Mouse (Mus musculus) CH12.LX (cell line): Measurements from ENCODE around the gene Lmtk2. TPM values are rescaled to one million over a fixed set of nuclear protein-coding genes. Genes with fewer than 3 reads are reported as not detected.

Source experiments
- DNase-seq: peaks from one replicate; pipeline ENCODE4 v3.0.0-alpha.2; 2013; ENCODE audit errors: extremely low read depth
- H3K27ac ChIP-seq: 2 replicates; pipeline ENCODE4 v1.5.1; 2012; ENCODE audit warnings: low read depth, mild to moderate bottlenecking, control low read depth, moderate library complexity; ENCODE audit not compliant: insufficient read depth
- H3K27me3 ChIP-seq: replicated peaks from 2 replicates; pipeline ENCODE3; 2012; ENCODE audit warnings: inconsistent platforms
- H3K36me3 ChIP-seq, 2 experiments: replicated peaks in 1 of 2; 2 replicates each; pipeline versions ENCODE3 to v1.6.1; 2012; ENCODE audit warnings: inconsistent platforms in 1 of 2, low read length in 1 of 2, mild to moderate bottlenecking in 1 of 2, mixed read lengths in 1 of 2, moderate library complexity in 1 of 2; ENCODE audit not compliant: control insufficient read depth in 1 of 2, insufficient read depth in 1 of 2
- H3K4me1 ChIP-seq, 2 experiments: 2 replicates each; pipeline ENCODE4 v1.6.1; 2012; ENCODE audit warnings: inconsistent platforms in 1 of 2, moderate library complexity in 1 of 2; ENCODE audit not compliant: insufficient read depth in 2 of 2, control insufficient read depth in 1 of 2
- H3K4me2 ChIP-seq: 2 replicates; pipeline ENCODE4 v1.6.1; 2012; ENCODE audit warnings: low read depth, mild to moderate bottlenecking, control low read depth; ENCODE audit not compliant: poor library complexity, insufficient read depth, severe bottlenecking
- H3K4me3 ChIP-seq, 3 experiments: fragments of 150-350 bp in 1 of 3; sonication (generic) in 1 of 3; replicated peaks in 1 of 3; 2 replicates each; pipeline versions ENCODE3 to v1.5.1; 2011 to 2012; ENCODE audit warnings: low read depth in 2 of 3, low read length in 2 of 3, mild to moderate bottlenecking in 2 of 3, moderate library complexity in 2 of 3, control low read depth in 1 of 3, improper control_type of control experiment in 1 of 3, inconsistent platforms in 1 of 3, mixed read lengths in 1 of 3; ENCODE audit not compliant: poor library complexity in 1 of 3
- H3K79me2 ChIP-seq: replicated peaks from 2 replicates; pipeline ENCODE4 v1.6.1; 2012; ENCODE audit warnings: mild to moderate bottlenecking, moderate library complexity; ENCODE audit not compliant: control insufficient read depth, poor library complexity, insufficient read depth, severe bottlenecking; ENCODE audit errors: extremely low read depth
- H3K9ac ChIP-seq: 2 replicates; pipeline ENCODE4 v1.6.1; 2012; ENCODE audit warnings: low read depth, mild to moderate bottlenecking, control low read depth, moderate library complexity; ENCODE audit not compliant: insufficient read depth
- H3K9me3 ChIP-seq: replicated peaks from 2 replicates; pipeline ENCODE3; 2012; ENCODE audit warnings: low read length, inconsistent platforms, mixed read lengths
- BHLHE40 ChIP-seq: IDR thresholded peaks from 2 replicates; pipeline ENCODE4 v1.6.1; 2011; ENCODE audit warnings: mild to moderate bottlenecking, low read depth, low read length, improper control_type of control experiment
- CHD1 ChIP-seq: IDR thresholded peaks from 2 replicates; pipeline ENCODE4 v1.6.1; 2012; ENCODE audit warnings: low read depth, low read length, improper control_type of control experiment, inconsistent platforms
- ELF1 ChIP-seq: IDR thresholded peaks from 2 replicates; pipeline ENCODE4 v1.6.1; 2014; ENCODE audit warnings: low read depth, mild to moderate bottlenecking, inconsistent platforms, low read length, improper control_type of control experiment
- EP300 ChIP-seq: IDR thresholded peaks from 2 replicates; pipeline ENCODE4 v1.6.1; 2011; ENCODE audit warnings: low read length, improper control_type of control experiment
- ETS1 ChIP-seq: conservative IDR thresholded peaks from 2 replicates; pipeline ENCODE4 v1.6.1; 2012; ENCODE audit warnings: low read depth, mild to moderate bottlenecking, inconsistent platforms, low read length, improper control_type of control experiment, moderate library complexity
- IRF4 ChIP-seq: IDR thresholded peaks from 2 replicates; pipeline ENCODE4 v1.6.1; 2014; ENCODE audit warnings: low read depth, mild to moderate bottlenecking, inconsistent platforms, low read length, improper control_type of control experiment
- JUN ChIP-seq: IDR thresholded peaks from 2 replicates; pipeline ENCODE4 v1.6.1; 2011; ENCODE audit warnings: low read depth, mild to moderate bottlenecking, low read length, improper control_type of control experiment, moderate library complexity; ENCODE audit not compliant: insufficient read depth
- MEF2A ChIP-seq: IDR thresholded peaks from 2 replicates; pipeline ENCODE4 v1.6.1; 2014; ENCODE audit warnings: low read depth, mild to moderate bottlenecking, inconsistent platforms, low read length, improper control_type of control experiment, borderline replicate concordance
- POLR2AphosphoS2 ChIP-seq: IDR thresholded peaks from 2 replicates; pipeline ENCODE4 v1.6.1; 2011; ENCODE audit warnings: low read depth, low read length, improper control_type of control experiment
- RAD21 ChIP-seq: IDR thresholded peaks from 2 replicates; pipeline ENCODE4 v1.6.1; 2011; ENCODE audit warnings: low read depth, mild to moderate bottlenecking, low read length, improper control_type of control experiment, moderate library complexity
- RCOR1 ChIP-seq: conservative IDR thresholded peaks from 2 replicates; pipeline ENCODE4 v1.6.1; 2012; ENCODE audit warnings: low read depth, mild to moderate bottlenecking, inconsistent platforms, low read length, improper control_type of control experiment
- SMC3 ChIP-seq: IDR thresholded peaks from 2 replicates; pipeline ENCODE4 v1.6.1; 2011; ENCODE audit warnings: low read depth, low read length, improper control_type of control experiment
- UBTF ChIP-seq: IDR thresholded peaks from 2 replicates; pipeline ENCODE4 v1.6.1; 2012; ENCODE audit warnings: low read depth, mild to moderate bottlenecking, inconsistent platforms, low read length, improper control_type of control experiment, moderate library complexity
- USF1 ChIP-seq: IDR thresholded peaks from 2 replicates; pipeline ENCODE4 v1.6.1; 2014; ENCODE audit warnings: low read depth, mild to moderate bottlenecking, inconsistent platforms, low read length, improper control_type of control experiment
- ZC3H11A ChIP-seq: IDR thresholded peaks from 2 replicates; pipeline ENCODE4 v1.6.1; 2012; ENCODE audit warnings: low read depth, mild to moderate bottlenecking, inconsistent platforms, low read length, improper control_type of control experiment
- ZKSCAN1 ChIP-seq: IDR thresholded peaks from 2 replicates; pipeline ENCODE4 v1.6.1; 2012; ENCODE audit warnings: low read depth, inconsistent platforms, low read length, improper control_type of control experiment, borderline replicate concordance
- ZMIZ1 ChIP-seq: IDR thresholded peaks from 2 replicates; pipeline ENCODE4 v1.6.1; 2012; ENCODE audit warnings: low read depth, mild to moderate bottlenecking, inconsistent platforms, low read length, improper control_type of control experiment
- ZNF384 ChIP-seq: IDR thresholded peaks from 2 replicates; pipeline ENCODE4 v1.6.1; 2012; ENCODE audit warnings: low read depth, low read length, improper control_type of control experiment, inconsistent platforms
- dilution Hi-C: fragments of 300-500 bp; cut with MboI; formaldehyde crosslinking; loops from 2 replicates; pipeline ENCODE4 v1.14.3; 2020; ENCODE audit warnings: low sequenced_read_pairs; ENCODE audit not compliant: extremely low pct_unique_long_range_greater_than_20kb, extremely low pct_ligation_motif_present
- in situ Hi-C: fragments of 300-500 bp; cut with MboI; formaldehyde crosslinking; loops from 3 replicates; pipeline ENCODE4 v1.14.3; 2019; ENCODE audit warnings: low sequenced_read_pairs, low pct_ligation_motif_present, low pct_unique_long_range_greater_than_20kb, mixed read lengths
- polyA plus RNA-seq: library from polyadenylated mRNA; unstranded; fragments of >175 nt; gene quantifications from 2 replicates; pipeline ENCODE4 v1.2.1, GENCODE M21; 2012; ENCODE audit warnings: low read depth; ENCODE audit not compliant: insufficient read length
- total RNA-seq, 2 experiments: library from RNA; depleted of rRNA; stranded (reverse); fragments of 300-350 nt in 1 of 2; fragments of >200 nt in 1 of 2; gene quantifications; 2 replicates each; pipeline ENCODE4 v1.2.3; 2012 to 2014

Gene Lmtk2
- total and polyA plus RNA-seq, 3 experiments, result 5.1 to 10.1 (median 5.7) TPM

GRCm38 (mm10) chr5:144077541-144077940 lies 22.7 kb upstream of the Lmtk2 start:
- dilution Hi-C loops, result no loop called here
- peaks cover 9% of the 10 kb centered on the region for H3K9me3 ChIP-seq

DNA sequence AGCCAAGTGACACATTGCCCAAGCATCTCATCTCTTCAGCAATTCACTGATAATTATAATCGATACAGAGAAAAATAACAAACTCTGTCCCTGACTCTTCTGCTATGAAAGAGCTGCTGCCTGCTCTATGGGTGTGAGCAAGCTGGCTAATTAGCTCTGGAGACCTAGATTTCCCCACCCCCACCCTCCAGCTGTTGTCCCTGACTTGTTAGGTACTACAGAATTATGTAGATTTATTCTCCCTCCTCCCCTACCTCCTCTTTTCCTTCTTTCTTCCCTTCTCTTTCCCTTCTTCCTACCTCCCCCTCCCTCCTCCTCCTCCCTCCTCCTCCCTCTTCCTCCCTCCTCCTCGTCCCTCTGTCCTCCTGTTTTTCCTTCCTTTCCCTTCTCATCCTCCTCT lies 19.4 kb upstream of the Lmtk2 start:
- Histone ChIP-seq H3K36me3 (no peaks in the 10 kb centered on the region), H3K79me2 (no peaks in the 10 kb centered on the region), H3K4me2 (no peak overlapping the region), H3K27ac (no peak overlapping the region), H3K4me3 (no peak overlapping the region), H3K27me3 (peaks cover 19% of the 10 kb centered on the region), H3K9ac (no peak overlapping the region), H3K9me3 (peaks cover 9% of the 10 kb centered on the region), H3K4me1 (no peaks in the 10 kb centered on the region)
- in situ Hi-C loops (no loop called here), dilution Hi-C loops (no loop called here)
- TF ChIP-seq MEF2A (no peak), UBTF (no peak), RAD21 (no peak), ELF1 (no peak), USF1 (no peak), IRF4 (no peak), BHLHE40 (no peak), ZKSCAN1 (no peak)
- DNase-seq, result no peak

More at GRCm38 (mm10) chr5:144077541-144077940, 22.7 kb upstream of the Lmtk2 start:
- no peak overlapping the region for H3K27ac ChIP-seq
- TF ChIP-seq ETS1, result no peak
- TF ChIP-seq SMC3, result no peak
- TF ChIP-seq MEF2A, result no peak
- TF ChIP-seq ZMIZ1, result no peak
- TF ChIP-seq ZC3H11A, result no peak
- no peak for TF ChIP-seq EP300
- no peak for TF ChIP-seq POLR2AphosphoS2
- TF ChIP-seq ZNF384, result no peak
- TF ChIP-seq RCOR1, result no peak
- no peak for TF ChIP-seq JUN
- TF ChIP-seq IRF4, result no peak
- TF ChIP-seq ZKSCAN1, result no peak
- TF ChIP-seq CHD1, result no peak
- no peak for DNase-seq
- H3K4me1 ChIP-seq, result no peaks in the 10 kb centered on the region; a peak in 1 of 4 replicates
- H3K9ac ChIP-seq, result no peak overlapping the region
- no peaks in the 10 kb centered on the region for H3K79me2 ChIP-seq
- in situ Hi-C loops, result no loop called here
- no peak overlapping the region for H3K4me3 ChIP-seq
- H3K36me3 ChIP-seq, result no peaks in the 10 kb centered on the region
- H3K4me2 ChIP-seq, result no peak overlapping the region
- peaks cover 17% of the 10 kb centered on the region for H3K27me3 ChIP-seq
